Mouse (Mus musculus) embryonic facial prominence, embryonic 14.5 days (tissue): ENCODE measurements at regions not wholly inside any gene's neighbourhood (a gene's known extent, or its start where the extent isn't known, plus 50 kb on each side); places are given as distances from the start of the nearest gene placed in this dataset.

ENCODE experiments used
- ATAC-seq: fragments of 200-750 bp; cut with Nextera tagmentation; 2 replicates; pipeline ENCODE4 v1.8.0; 2017; ENCODE audit warnings: low read depth, moderate number of reproducible peaks, moderate TSS enrichment
- DNase-seq: peaks from one replicate; pipeline ENCODE4 v3.0.0-alpha.2; 2015; ENCODE audit warnings: low spot score
- H3K27ac ChIP-seq: fragments of 300-500 bp; sonication (generic); replicated peaks from 2 replicates; pipeline ENCODE4 v1.5.1; 2014; ENCODE audit warnings: low read depth, mild to moderate bottlenecking, low read length, moderate library complexity
- H3K27me3 ChIP-seq: fragments of 300-500 bp; sonication (generic); replicated peaks from 2 replicates; pipeline ENCODE4 v1.6.1; 2014; ENCODE audit warnings: low read length; ENCODE audit not compliant: control insufficient read depth, insufficient read depth
- H3K36me3 ChIP-seq: fragments of 300-500 bp; sonication (generic); 2 replicates; pipeline ENCODE4 v1.6.1; 2014; ENCODE audit warnings: low read length, mixed read lengths; ENCODE audit not compliant: control insufficient read depth, insufficient read depth
- H3K4me1 ChIP-seq: fragments of 300-500 bp; sonication (generic); 2 replicates; pipeline ENCODE4 v1.6.1; 2014; ENCODE audit warnings: antibody characterized with exemption, low read length; ENCODE audit not compliant: control insufficient read depth, insufficient read depth
- H3K4me2 ChIP-seq: fragments of 300-500 bp; sonication (generic); 2 replicates; pipeline ENCODE4 v1.6.1; 2014; ENCODE audit warnings: low read depth, mild to moderate bottlenecking, low read length, moderate library complexity, mixed read lengths
- H3K4me3 ChIP-seq: fragments of 300-500 bp; sonication (generic); 2 replicates; pipeline ENCODE4 v1.5.1; 2014; ENCODE audit warnings: low read depth, mild to moderate bottlenecking, low read length
- H3K9ac ChIP-seq: fragments of 300-500 bp; sonication (generic); 2 replicates; pipeline ENCODE4 v1.6.1; 2014; ENCODE audit warnings: low read depth, mild to moderate bottlenecking, low read length, moderate library complexity, mixed read lengths
- H3K9me3 ChIP-seq: fragments of 300-500 bp; sonication (generic); 2 replicates; pipeline ENCODE4 v1.6.1; 2016; ENCODE audit warnings: low read length; ENCODE audit not compliant: control insufficient read depth
- WGBS: fragments of 180-500 bp; shearing (Covaris S2); extraction: QIAGEN DNeasy Blood & Tissue Kit; methylation state at CpG from one replicate; pipeline ENCODE4 v1.1.7; 2014; 5-methylcytosine and 5-hydroxymethylcytosine counted together

DNA sequence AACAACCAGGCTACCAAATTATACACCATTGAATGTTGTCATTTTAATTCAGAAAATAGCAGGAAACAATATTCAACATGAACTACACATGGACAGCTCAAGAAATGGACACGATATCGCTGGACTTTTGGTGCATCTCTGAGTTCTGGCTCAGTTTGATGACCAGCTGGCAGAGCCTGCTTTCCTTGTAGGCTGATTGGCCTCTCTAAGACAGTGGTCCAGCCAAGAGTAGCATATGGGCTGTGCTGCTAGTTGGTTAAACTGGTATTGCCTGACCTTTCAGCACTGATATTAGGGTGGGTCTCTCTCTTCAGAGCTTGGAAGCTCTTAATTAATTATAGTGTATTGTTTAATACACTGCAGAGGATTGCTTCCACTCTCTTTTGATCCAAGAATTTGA, 705.8 kb upstream of the Ddx18 start:
- Histone ChIP-seq H3K36me3 (no peaks in the 10 kb centered on the region), H3K27ac (no peak overlapping the region), H3K4me2 (no peak overlapping the region), H3K27me3 (no peaks in the 10 kb centered on the region), H3K4me3 (no peak overlapping the region), H3K9me3 (no peaks in the 10 kb centered on the region), H3K4me1 (no peaks in the 10 kb centered on the region), H3K9ac (no peak overlapping the region)
- WGBS = 95% methylated on average over 2 of the region's 2 CpGs
- no peak for ATAC-seq
- DNase-seq = no peak

DNA sequence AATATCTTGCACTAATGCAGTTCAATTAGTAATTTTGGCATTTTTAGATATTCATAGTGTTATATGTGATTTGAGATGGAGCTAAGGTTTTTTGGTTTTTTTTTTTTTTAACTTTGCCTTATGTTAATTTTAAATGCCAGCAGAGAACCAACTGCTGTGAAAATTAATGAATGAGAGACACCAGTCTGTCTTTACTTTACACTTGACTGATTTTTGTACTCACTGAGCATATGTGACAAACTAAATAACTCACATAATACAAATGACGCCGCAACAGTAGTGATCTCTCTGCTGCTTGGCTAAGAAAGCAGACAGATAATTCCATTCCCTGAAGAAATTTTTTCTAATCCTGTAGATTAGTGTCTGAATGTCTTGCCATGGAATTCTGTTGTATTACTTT, 675.2 kb upstream of the Ddx18 start:
- Histone ChIP-seq H3K9ac (no peak overlapping the region), H3K9me3 (no peaks in the 10 kb centered on the region), H3K4me1 (no peaks in the 10 kb centered on the region), H3K36me3 (no peaks in the 10 kb centered on the region), H3K4me3 (no peak overlapping the region), H3K4me2 (no peak overlapping the region), H3K27ac (no peak overlapping the region), H3K27me3 (no peaks in the 10 kb centered on the region)
- WGBS = 92% methylated on average over 2 of the region's 2 CpGs
- no peak for DNase-seq
- no peak for ATAC-seq

DNA sequence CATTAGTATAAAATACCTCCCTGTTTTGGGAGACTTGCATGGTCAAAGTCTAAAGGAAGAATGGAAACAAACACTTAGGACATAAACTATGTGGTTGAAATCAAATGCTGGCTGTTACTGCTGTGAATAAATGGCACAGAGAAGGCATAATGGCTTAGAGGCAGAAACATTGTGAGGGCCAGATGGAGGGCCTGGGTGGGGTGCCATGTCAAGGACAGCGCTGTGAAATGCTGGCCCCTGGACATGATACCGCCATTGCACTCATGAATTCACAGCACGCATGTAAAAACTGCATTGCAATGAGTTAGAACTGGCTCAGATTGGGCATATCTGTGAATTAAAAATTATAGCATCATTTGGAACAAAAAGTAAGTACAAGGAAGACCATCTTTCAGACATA, 673.7 kb upstream of the Ddx18 start:
- DNase-seq (no peak), ATAC-seq (no peak)
- Histone ChIP-seq H3K27ac (no peak overlapping the region), H3K4me1 (no peaks in the 10 kb centered on the region), H3K4me2 (no peak overlapping the region), H3K9me3 (no peaks in the 10 kb centered on the region), H3K4me3 (no peak overlapping the region), H3K27me3 (no peaks in the 10 kb centered on the region), H3K36me3 (no peaks in the 10 kb centered on the region), H3K9ac (no peak overlapping the region)
- WGBS = 88% methylated on average over 3 of the region's 3 CpGs

DNA sequence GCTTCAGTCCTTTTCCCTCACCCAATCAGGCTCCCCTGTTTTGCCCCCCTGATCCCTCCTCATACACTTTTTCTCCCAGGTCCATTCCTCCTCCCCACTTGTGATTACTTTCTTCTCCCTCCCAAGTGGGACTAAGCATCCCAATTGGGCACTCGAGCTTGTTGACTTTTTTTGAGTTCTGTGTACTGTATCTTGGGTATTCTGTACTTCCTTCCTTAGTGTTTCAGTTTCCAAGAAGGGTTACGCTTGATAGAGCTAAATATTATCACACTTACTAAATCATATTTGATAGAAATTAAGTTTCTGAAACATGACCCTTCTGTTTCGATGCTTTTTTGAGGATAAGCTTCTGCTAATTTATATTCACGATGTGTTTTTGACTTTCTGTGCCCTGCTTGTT, 662.7 kb upstream of the Ddx18 start:
- Histone ChIP-seq H3K27ac (no peak overlapping the region), H3K4me2 (no peak overlapping the region), H3K4me3 (no peak overlapping the region), H3K36me3 (no peaks in the 10 kb centered on the region), H3K4me1 (no peaks in the 10 kb centered on the region), H3K9ac (no peak overlapping the region), H3K9me3 (no peaks in the 10 kb centered on the region), H3K27me3 (no peaks in the 10 kb centered on the region)
- no peak for DNase-seq
- WGBS = 79% methylated on average over 4 of the region's 4 CpGs
- ATAC-seq = no peak

DNA sequence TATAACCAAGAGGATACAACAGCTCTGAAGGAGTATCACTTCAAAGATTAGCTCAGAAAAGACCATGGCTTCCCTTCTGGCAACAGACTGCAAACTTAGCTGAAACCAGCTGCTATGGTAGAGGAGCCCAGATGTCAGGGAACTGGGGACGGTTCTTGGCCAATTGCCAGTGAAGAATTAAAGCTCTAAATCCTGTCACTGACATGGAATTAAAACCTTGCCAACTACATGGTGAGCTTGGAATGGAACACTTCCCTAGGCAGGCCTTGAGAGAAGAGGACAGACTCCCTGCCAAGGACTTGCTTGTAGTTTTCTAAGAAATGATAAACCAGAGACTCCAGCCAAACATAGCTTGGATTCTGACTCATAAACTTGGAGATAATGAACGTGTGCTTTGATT, 644.7 kb upstream of the Ddx18 start:
- H3K36me3 ChIP-seq = no peaks in the 10 kb centered on the region
- no peaks in the 10 kb centered on the region for H3K9me3 ChIP-seq
- WGBS = 33% methylated on average over 2 of the region's 2 CpGs
- no peaks in the 10 kb centered on the region for H3K27me3 ChIP-seq
- no peak overlapping the region for H3K27ac ChIP-seq
- no peak overlapping the region for H3K9ac ChIP-seq
- no peaks in the 10 kb centered on the region for H3K4me1 ChIP-seq
- DNase-seq = peak; percentile 93
- no peak overlapping the region for H3K4me2 ChIP-seq
- peak; percentile 86 for ATAC-seq
- H3K4me3 ChIP-seq = no peak overlapping the region

DNA sequence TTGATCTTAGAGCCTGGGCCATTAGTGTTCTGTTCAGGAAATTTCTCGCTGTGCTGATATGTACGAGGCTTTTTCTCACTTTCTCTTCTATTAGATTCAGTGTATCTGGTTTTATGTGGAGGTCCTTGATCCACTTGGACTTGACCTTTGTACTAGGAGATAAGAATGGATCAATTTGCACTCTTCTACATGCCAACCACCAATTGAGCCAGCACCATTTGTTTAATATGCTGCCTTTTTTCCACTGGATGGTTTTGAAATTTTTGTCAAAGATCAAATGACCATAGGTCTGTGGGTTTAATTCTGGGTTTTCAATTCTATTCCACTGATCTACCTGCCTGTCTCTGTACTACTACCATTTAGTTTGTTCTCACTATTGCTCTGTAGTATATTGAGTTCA, 640.8 kb upstream of the Ddx18 start:
- H3K27me3 ChIP-seq = no peaks in the 10 kb centered on the region
- no peak overlapping the region for H3K9ac ChIP-seq
- DNase-seq (no peak), ATAC-seq (no peak)
- H3K27ac ChIP-seq = no peak overlapping the region
- H3K36me3 ChIP-seq = no peaks in the 10 kb centered on the region
- no peak overlapping the region for H3K4me2 ChIP-seq
- no peaks in the 10 kb centered on the region for H3K9me3 ChIP-seq
- 87% methylated on average over 2 of the region's 2 CpGs for WGBS
- no peaks in the 10 kb centered on the region for H3K4me1 ChIP-seq
- no peak overlapping the region for H3K4me3 ChIP-seq

DNA sequence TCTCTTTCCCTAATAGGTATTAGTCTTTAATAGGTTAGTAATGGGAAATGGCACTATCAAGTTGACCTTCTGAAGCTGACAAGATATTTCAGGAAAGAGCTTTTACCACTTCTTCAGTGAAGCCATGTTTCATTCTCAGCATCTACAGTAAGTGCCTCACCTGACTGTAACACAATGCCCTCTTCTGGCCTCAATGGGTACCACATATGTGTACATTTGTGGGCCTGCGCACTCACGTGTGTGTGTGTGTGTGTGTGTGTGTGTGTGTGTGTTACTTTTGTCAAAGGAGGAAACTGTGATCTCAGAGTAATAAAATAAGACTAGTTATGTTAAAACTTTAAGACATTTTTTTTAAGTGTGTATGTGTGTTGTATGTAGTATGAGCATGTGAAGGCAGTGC, 601.8 kb upstream of the Ddx18 start:
- no peak for ATAC-seq
- 88% methylated on average over 2 of the region's 2 CpGs for WGBS
- H3K4me1 ChIP-seq = no peaks in the 10 kb centered on the region
- H3K9ac ChIP-seq = no peak overlapping the region
- no peak overlapping the region for H3K4me2 ChIP-seq
- no peaks in the 10 kb centered on the region for H3K27me3 ChIP-seq
- DNase-seq = no peak
- no peaks in the 10 kb centered on the region for H3K9me3 ChIP-seq
- H3K4me3 ChIP-seq = no peak overlapping the region
- no peak overlapping the region for H3K27ac ChIP-seq
- H3K36me3 ChIP-seq = no peaks in the 10 kb centered on the region

DNA sequence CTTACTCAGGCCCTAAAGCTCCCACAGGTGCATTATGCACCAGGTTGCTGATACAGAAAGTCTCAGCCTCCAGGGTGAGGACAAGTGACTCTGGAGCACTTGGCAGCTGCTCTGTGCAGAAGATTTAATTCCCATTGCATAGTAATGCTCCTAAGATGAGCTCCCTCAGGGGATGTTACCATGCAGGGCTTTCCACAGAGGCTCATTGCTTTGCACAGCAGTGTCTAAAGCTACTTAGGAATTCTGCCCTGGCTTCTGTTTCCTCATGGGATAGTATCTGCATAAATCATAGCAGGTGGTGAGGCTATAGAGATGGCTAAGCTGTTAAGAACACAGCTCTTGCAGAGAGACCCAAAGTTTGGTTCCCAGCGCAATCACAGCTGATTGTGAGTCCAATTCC, 594.0 kb upstream of the Ddx18 start:
- Histone ChIP-seq H3K36me3 (no peaks in the 10 kb centered on the region), H3K9me3 (no peaks in the 10 kb centered on the region), H3K27me3 (no peaks in the 10 kb centered on the region), H3K9ac (no peak overlapping the region), H3K4me3 (no peak overlapping the region), H3K27ac (no peak overlapping the region), H3K4me2 (no peak overlapping the region), H3K4me1 (no peaks in the 10 kb centered on the region)
- ATAC-seq (no peak), DNase-seq (peak; percentile 23)
- 79% methylated on average over 1 of the region's 1 CpGs for whole genome bisulfite sequencing

DNA sequence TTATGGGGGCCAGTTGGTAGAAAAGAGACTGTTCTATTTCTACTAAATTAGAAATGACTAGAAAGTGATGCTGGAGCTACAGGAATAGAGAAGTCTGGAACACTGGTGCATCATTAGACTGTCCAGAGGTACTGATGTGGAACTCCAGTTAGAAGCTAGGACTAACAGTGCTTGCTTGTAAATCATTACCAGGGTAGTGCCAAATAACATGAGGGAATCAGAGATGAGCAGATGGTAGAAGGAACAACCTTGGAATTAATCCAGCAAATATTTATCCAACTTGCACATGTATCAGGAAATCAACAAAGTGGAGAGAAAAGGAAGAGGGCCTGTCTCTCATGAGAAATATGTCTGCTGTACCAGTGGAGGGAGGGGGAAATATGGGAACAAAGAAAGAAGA, 573.6 kb upstream of the Ddx18 start:
- DNase-seq (no peak), ATAC-seq (no peak)
- no peak overlapping the region for H3K4me3 ChIP-seq

More for the DNA sequence above, 573.6 kb upstream of the Ddx18 start:
- H3K27ac ChIP-seq = no peak overlapping the region
- no peaks in the 10 kb centered on the region for H3K27me3 ChIP-seq
- no peak overlapping the region for H3K9ac ChIP-seq
- H3K9me3 ChIP-seq = no peaks in the 10 kb centered on the region
- H3K4me1 ChIP-seq = no peaks in the 10 kb centered on the region
- no peak overlapping the region for H3K4me2 ChIP-seq
- H3K36me3 ChIP-seq = no peaks in the 10 kb centered on the region
